Mouse (Mus musculus): ENCODE results near the gene 4930503B20Rik.

Gene 4930503B20Rik

GRCm38 (mm10) chr3:146650716-146651115, 401 bp downstream of the 4930503B20Rik start:
- in situ Hi-C loops (cut with MboI, MseI): no loop called here

DNA sequence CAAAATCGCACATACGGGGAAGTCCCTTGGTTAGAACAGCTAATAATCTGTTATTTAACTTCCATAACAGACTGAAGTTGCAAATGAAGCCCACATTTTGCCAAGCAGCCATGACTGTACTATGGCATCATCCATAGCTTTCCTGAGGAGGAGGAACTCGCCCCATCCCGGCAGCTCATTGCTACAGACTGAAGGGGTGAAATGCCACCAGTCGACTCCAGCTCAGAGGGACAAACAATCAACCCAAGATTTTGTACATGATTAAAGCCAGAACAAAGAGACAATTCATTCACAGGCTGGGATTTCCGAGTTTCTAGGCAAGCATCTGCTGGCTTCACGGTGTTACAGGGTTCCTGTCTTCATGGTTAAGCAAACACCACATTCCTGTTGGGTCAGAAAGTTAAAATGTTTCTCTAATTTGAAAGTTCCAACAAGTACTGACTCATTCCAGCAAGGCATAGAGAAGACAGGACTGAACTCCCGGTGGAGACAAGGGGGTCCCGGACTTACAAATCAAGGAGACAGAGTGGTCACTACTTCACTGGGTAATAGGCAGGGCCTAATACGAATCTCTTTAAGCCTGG, 1.7 kb downstream of the 4930503B20Rik start:
- in situ Hi-C loops (cut with MboI, MseI): no loop called here

DNA sequence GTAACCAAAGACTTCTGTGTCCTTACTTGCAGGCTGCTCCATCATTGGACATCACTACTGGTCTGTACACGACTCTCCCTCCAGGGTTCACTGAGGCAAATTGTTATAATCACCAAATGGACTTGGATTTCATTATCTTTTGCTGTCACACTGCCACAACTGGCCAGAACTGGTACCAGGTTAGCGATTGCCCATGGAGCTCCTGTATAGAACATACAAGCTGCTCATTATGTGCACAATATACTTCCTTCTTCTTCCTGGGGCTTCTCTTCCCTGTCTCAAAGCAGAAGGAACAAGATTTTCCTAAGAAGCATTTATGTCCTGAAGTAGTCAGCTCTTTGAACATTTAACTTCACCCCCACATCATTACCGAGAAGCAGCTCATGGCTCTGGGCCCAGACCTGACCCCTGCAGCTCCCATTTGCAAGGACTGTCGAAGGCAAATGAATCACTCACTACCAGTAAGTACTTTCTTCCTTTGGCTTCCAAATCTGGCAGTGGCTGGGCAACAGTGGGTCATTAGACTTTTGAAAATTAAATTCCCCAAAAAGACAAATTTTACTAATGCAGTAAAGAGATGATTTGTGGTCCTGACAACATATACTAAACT, 9.2 kb downstream of the 4930503B20Rik start:
- in situ Hi-C loops (cut with MboI, MseI): no loop called here

- in situ Hi-C loops (cut with MboI, MseI): no loop called here
Observed at GRCm38 (mm10) chr3:146632506-146632905, 18.6 kb downstream of the 4930503B20Rik start.

DNA sequence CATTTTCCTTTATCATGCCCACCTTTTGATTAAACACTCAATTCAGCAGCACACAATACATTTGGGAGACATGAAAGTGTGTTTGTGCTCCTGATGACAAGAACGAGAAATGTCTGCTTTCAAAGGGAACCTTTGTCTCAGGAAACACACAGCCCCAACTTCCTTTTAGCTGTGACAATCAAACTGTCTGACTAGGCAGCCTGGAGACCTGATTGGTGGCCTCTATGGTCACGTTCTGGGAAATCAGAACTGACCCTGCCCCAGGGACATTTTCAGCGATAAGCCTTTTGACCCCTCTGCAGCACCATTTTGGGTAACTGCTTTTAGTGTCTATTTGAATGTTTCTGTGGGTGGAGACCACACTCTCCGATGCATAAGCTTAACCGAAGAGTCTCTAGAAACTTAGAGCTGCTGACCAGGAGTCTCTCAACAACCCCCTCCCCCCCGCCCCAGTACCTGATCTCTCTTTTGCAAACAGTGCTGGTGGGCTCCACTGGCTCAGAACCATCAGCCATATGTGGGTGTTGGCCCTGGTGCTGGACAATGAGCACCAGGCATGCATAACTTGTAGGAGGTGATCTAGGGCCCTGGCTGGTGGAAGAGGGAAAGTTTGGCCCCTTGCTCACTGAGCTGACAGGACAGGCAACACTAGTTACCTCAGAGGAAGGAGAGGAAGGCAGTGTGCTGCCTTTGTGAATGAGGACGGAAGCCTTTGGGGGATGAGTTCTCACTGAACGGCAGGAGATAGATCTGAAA, 22.7 kb downstream of the 4930503B20Rik start:
- in situ Hi-C loops (cut with MboI, MseI): loop anchor here (5.0 kb wide), 1 partner anchor 51 kb away; no protein-coding TSS in a partner anchor

DNA sequence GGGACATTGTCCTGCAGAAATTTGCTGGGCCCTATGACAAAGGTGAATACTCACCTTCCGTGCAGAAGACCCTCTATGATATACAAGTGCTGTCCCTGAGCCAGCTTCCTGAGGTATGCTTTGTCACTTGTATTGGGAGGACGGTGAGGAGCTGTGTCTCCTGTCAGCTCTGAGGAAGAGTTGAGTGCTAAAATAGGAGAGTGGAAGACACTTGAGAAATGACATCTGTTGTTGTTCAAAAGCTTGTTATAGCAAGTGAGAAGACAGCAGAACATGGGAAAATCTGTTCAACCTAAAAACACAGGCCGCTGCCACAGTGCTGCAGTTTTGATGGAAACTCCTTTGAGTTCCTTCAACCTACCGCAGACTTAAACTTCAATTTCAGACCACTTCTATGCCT, 25.4 kb downstream of the 4930503B20Rik start:
- in situ Hi-C loops (cut with MboI, MseI): loop anchor here (5.0 kb wide), 1 partner anchor 48 kb away; no protein-coding TSS in a partner anchor

GRCm38 (mm10) chr3:146621966-146622365, 29.2 kb downstream of the 4930503B20Rik start:
- in situ Hi-C loops (cut with MboI, MseI): no loop called here

- in situ Hi-C loops (cut with MboI, MseI): no loop called here
Observed at GRCm38 (mm10) chr3:146620555-146621249, 30.4 kb downstream of the 4930503B20Rik start.

- in situ Hi-C loops (cut with MboI, MseI): no loop called here
Observed at GRCm38 (mm10) chr3:146620101-146620500, 31.0 kb downstream of the 4930503B20Rik start.

GRCm38 (mm10) chr3:146618357-146618756, 32.8 kb downstream of the 4930503B20Rik start:
- in situ Hi-C loops (cut with MboI, MseI): no loop called here

DNA sequence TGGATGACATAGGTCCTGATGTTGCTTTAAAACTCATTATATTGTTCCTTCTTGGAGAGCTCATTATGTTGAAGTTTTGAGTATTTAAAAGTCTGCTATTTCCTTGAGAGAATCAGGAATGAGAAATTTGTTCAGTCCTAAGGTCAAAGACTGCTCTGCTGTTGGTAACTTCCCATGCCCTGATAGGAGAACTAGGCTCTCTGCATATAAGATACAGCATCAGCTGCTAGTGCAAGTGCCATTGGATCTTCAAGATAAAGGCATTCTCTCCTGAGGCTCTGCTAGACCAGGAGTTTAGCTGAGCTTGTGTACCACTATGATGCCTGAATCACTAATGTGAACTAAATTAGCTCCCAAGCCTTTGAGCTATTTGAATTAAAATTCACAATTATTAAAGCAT, 33.2 kb downstream of the 4930503B20Rik start:
- in situ Hi-C loops (cut with MboI, MseI): no loop called here

GRCm38 (mm10) chr3:146616533-146617283, 34.4 kb downstream of the 4930503B20Rik start:
- in situ Hi-C loops (cut with MboI, MseI): no loop called here

GRCm38 (mm10) chr3:146615496-146615895, 35.6 kb downstream of the 4930503B20Rik start, which contains the start of gene Dnase2b:
TSS of gene Dnase2b (minus strand) at chr3:146615596.
- in situ Hi-C loops (cut with MboI, MseI): no loop called here

- in situ Hi-C loops (cut with MboI, MseI): no loop called here
Observed at GRCm38 (mm10) chr3:146611821-146612220, 39.3 kb downstream of the 4930503B20Rik start.

DNA sequence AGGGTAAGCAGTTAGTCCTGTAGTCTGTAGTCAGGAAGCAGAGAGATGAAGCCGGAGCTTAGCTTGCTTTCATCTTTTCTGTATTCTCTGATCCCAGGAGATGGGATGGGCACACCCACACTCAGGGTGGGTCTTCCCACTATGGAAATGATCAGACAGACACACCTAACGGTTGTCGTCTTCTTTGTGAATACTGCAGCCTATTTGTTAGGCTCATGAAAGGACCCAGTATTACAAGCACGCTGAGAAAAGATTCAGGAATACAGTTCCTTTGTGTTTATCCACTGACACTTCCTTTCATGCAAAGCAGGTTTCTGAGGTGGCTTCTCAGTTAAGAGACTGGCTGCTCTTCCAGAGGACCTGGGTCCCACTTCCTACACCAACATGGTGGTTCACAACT, 39.9 kb downstream of the 4930503B20Rik start:
- in situ Hi-C loops (cut with MboI, MseI): no loop called here

- in situ Hi-C loops (cut with MboI, MseI): no loop called here
Observed at GRCm38 (mm10) chr3:146610322-146610721, 40.8 kb downstream of the 4930503B20Rik start.

GRCm38 (mm10) chr3:146607368-146607767, 43.7 kb downstream of the 4930503B20Rik start:
- in situ Hi-C loops (cut with MboI, MseI): no loop called here

DNA sequence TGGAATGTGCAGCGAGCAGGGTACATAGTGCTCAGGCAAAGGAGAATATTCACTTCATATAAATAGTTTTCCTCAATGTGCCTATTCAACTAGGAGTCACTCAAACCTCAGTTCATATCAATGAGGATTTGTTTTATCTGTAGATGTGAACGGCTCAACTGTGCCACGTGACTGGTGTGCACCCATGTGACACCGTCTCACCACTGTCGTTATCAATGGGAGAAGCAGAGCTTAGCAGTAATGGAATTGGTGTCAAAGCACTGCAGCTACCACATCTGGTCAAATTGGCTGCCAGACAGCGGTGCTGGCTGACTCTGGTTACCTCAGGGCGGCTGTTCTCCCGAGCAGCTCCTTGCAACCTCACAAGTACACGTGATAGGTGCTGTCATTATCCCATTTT, 46.5 kb downstream of the 4930503B20Rik start:
- in situ Hi-C loops (cut with MboI, MseI): no loop called here

- in situ Hi-C loops (cut with MboI, MseI): no loop called here
Observed at GRCm38 (mm10) chr3:146602531-146602930, 48.6 kb downstream of the 4930503B20Rik start.

DNA sequence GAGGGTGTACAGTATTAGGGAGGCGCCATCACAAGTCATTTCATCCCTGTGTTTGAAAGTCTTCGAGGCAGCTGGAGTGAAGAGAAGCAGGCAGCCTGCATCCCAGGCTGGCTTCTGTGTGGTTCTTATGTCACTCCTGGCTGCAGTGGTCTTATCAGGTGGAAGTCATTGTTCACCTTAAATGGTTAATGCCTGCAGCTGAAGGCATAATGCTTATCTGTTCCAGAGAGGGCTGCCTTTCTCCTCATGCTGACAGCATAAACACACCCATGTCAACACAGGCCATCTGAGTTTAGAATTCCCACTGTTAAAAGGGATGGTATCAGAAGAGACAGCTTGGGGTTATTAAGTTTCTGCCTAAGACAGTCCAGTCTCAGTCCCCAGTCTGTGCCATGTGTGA, 49.9 kb downstream of the 4930503B20Rik start:
- in situ Hi-C loops (cut with MboI, MseI): no loop called here

DNA sequence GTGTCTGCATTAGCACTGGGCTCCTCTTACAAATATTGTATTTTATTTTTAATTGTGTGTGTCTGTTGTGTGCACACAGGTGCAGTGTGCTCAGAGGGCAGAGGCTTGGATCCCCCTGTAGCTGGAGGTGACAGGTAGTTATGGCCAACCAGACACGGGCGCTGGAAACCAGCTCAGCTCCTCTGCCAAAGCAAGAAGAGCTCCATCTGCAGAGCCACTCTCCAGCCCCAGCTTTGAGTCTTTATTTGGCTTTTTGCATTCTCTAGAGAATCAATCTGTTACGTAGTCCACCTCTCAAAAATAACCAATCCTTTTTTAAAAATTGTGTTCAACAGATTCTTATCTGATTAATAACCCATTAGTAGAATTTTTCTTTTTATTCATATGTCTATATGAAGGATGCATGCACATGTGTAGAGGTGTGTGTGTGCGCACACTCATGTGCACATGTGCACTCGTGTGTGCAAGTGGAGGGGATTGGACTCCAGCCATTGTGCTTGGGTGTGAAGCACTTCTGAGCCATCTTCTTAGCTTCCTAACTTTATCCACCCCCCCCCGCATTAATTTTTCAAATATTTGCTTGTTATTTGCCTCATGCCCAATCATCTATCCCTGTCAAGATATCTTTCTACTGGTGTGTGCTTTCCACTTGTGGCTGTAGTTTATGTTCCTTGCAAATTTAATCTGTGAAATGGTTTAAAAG, 51.8 kb downstream of the 4930503B20Rik start:
- in situ Hi-C loops (cut with MboI, MseI): no loop called here
